Mouse (Mus musculus) midbrain, embryonic 16.5 days (tissue): Measurements from ENCODE around the gene Lamb3. TPM values are rescaled to one million over a fixed set of nuclear protein-coding genes. Genes with fewer than 3 reads are reported as not detected.
A peak's percentile ranks its signal among the peaks of the same experiment; 100 is the strongest.

Experiments
- ATAC-seq: fragments of 200-750 bp; cut with Nextera tagmentation; 2 replicates; pipeline ENCODE4 v1.8.0; 2017; ENCODE audit warnings: moderate TSS enrichment
- H3K27ac ChIP-seq: fragments of 300-500 bp; sonication (generic); 2 replicates; pipeline ENCODE4 v1.5.1; 2014; ENCODE audit warnings: mild to moderate bottlenecking, low read length, mixed read lengths
- H3K27me3 ChIP-seq: fragments of 300-500 bp; sonication (generic); 2 replicates; pipeline ENCODE4 v1.6.1; 2014; ENCODE audit warnings: low read depth, low read length, mixed read lengths; ENCODE audit not compliant: control insufficient read depth, insufficient read depth
- H3K36me3 ChIP-seq: fragments of 300-500 bp; sonication (generic); 2 replicates; pipeline ENCODE4 v1.6.1; 2014; ENCODE audit warnings: mild to moderate bottlenecking, low read length, moderate library complexity, mixed read lengths; ENCODE audit not compliant: control insufficient read depth, insufficient read depth
- H3K4me1 ChIP-seq: fragments of 300-500 bp; sonication (generic); 2 replicates; pipeline ENCODE4 v1.6.1; 2014; ENCODE audit warnings: mild to moderate bottlenecking, low read length, mixed read lengths; ENCODE audit not compliant: control insufficient read depth, insufficient read depth
- H3K4me2 ChIP-seq: fragments of 300-500 bp; sonication (generic); 2 replicates; pipeline ENCODE4 v1.6.1; 2014; ENCODE audit warnings: mild to moderate bottlenecking, low read length, mixed read lengths
- H3K4me3 ChIP-seq: fragments of 300-500 bp; sonication (generic); 2 replicates; pipeline ENCODE4 v1.5.1; 2014; ENCODE audit warnings: low read depth, mild to moderate bottlenecking, low read length, moderate library complexity, mixed read lengths
- H3K9ac ChIP-seq: fragments of 300-500 bp; sonication (generic); 2 replicates; pipeline ENCODE4 v1.6.1; 2014; ENCODE audit warnings: low read depth, low read length, mixed read lengths
- H3K9me3 ChIP-seq: fragments of 300-500 bp; sonication (generic); replicated peaks from 2 replicates; pipeline ENCODE4 v1.6.1; 2014; ENCODE audit warnings: mild to moderate bottlenecking, low read length, mixed read lengths; ENCODE audit not compliant: control insufficient read depth, poor library complexity, severe bottlenecking
- WGBS: fragments of 180-500 bp; shearing (Covaris S2); extraction: QIAGEN DNeasy Blood & Tissue Kit; methylation state at CpG from one replicate; pipeline ENCODE4 v1.1.7; 2014; 5-methylcytosine and 5-hydroxymethylcytosine counted together
- polyA plus RNA-seq: library from polyadenylated mRNA; unstranded; fragments of >200 nt; fragmentation: Nextera tagmentation; extraction: Ambion mirVana; gene quantifications from 2 replicates; pipeline ENCODE4 v1.2.1, GENCODE M21; 2015

The Lamb3 gene
- polyA plus RNA-seq, 1 experiment from 2014 or later, result 0.75 TPM

DNA sequence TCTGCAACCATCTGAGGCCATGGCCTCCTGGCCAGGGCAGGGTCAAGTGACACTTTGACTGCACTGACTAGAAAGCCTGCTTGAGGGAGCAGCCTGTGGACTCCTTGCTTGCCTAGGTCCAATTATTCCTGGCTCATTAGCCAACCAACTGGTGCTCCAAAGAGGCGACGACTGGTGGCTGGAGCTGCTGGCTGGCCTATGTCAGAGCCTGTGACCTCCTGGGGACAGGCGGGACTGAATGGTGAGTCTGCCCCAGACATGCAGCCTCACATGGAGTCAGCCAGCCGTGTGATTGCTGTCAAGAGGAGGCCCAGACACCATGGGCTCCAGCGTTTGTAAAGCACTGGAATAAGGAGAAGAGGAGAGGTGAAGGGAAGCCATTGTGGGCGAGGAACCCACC is 153.7 kb downstream of the Lamb3 start:
- no peaks in the 10 kb centered on the region for H3K27me3 ChIP-seq
- H3K4me2 ChIP-seq, result no peak overlapping the region
- H3K27ac ChIP-seq, result no peak overlapping the region
- no peaks in the 10 kb centered on the region for H3K9me3 ChIP-seq
- H3K9ac ChIP-seq, result no peak overlapping the region
- no peak for ATAC-seq
- peaks cover 10% of the 10 kb centered on the region; the same call in 1 of the 2 replicates for H3K36me3 ChIP-seq
- no peak overlapping the region for H3K4me3 ChIP-seq
- H3K4me1 ChIP-seq, result no peaks in the 10 kb centered on the region
- 28% methylated on average over 6 of the region's 6 CpGs for WGBS

DNA sequence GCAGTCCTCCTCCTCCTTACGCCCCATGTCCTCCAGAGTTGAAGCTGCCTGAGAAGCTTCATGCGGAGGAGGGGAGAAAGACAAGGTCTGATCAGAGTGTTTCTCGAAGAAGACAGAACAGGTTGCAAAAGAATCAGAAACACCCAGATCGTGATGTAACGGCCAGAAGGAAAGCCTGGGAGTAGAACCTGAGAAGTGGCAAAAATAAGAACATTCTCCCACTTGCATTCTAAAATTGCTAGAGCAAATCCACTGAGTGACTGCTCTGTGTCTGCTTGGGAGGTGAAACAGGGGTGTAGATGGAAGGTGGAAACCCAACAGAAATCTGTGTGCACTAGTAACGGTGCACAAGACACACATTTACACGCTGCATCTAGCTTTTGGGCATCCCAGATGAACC is 154.6 kb downstream of the Lamb3 start:
- WGBS, result 92% methylated on average over 7 of the region's 7 CpGs
- H3K9ac ChIP-seq, result no peak overlapping the region
- H3K36me3 ChIP-seq, result peaks cover 6% of the 10 kb centered on the region; the same call in 1 of the 2 replicates

DNA sequence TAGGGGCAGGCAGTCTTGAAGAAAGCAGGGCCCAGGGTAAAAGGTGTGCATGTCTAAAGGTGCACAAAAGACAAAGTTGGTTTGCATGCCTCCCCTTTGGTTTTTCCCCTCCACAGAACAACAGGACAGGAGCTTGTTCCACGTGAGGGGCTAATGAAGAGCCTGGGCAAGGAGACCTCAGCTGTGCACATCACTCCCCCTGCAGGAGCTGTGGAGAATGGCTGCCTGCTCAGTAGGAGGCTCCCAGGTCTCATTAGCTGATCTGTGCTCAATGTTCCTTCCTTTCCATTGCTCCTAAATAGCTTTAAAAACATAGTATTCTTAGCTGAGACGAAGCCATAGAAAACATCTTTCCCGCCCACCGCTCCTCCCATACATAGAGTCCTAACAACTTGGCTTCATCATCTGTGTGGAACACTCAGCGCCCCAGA is 156.3 kb downstream of the Lamb3 start:
- WGBS, result 67% methylated on average over 5 of the region's 5 CpGs
- no peak overlapping the region for H3K4me3 ChIP-seq
- H3K27ac ChIP-seq, result no peak overlapping the region
- no peak overlapping the region for H3K4me2 ChIP-seq
- peaks cover 20% of the 10 kb centered on the region for H3K4me1 ChIP-seq
- no peaks in the 10 kb centered on the region for H3K9me3 ChIP-seq
- ATAC-seq, result no peak
- no peak overlapping the region for H3K9ac ChIP-seq
- no peaks in the 10 kb centered on the region for H3K27me3 ChIP-seq
- H3K36me3 ChIP-seq, result peaks cover 6% of the 10 kb centered on the region; the same call in 1 of the 2 replicates

More for the DNA sequence above, 154.6 kb downstream of the Lamb3 start:
- no peak for ATAC-seq
- H3K9me3 ChIP-seq, result no peaks in the 10 kb centered on the region
- peaks cover 3% of the 10 kb centered on the region for H3K4me1 ChIP-seq
- no peak overlapping the region for H3K27ac ChIP-seq
- no peak overlapping the region for H3K4me3 ChIP-seq
- no peaks in the 10 kb centered on the region for H3K27me3 ChIP-seq
- no peak overlapping the region for H3K4me2 ChIP-seq

DNA sequence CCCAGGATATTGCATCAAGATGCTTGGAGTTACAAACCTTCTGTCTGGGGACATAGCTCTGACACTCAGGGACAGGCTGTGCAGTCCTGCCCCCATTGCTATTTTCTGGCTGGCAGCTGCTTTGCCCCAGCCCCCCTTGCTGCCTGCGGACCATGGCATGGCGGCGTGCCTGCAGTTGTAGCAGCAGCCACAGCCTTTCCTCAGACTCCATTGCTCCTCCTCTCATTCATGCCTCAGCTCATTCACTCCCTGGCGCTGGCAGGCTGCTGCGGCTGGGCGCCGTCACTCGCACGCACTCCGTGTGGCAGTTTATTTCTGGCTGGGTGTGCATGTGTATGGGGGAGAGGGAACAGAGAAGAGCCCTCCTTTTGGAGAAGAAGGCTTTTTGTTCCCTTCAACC is 160.6 kb downstream of the Lamb3 start:
- 11% methylated on average over 10 of the region's 10 CpGs for WGBS
- ATAC-seq, result peak; percentile 49
- peak overlapping the region; percentile 51 for H3K4me3 ChIP-seq

DNA sequence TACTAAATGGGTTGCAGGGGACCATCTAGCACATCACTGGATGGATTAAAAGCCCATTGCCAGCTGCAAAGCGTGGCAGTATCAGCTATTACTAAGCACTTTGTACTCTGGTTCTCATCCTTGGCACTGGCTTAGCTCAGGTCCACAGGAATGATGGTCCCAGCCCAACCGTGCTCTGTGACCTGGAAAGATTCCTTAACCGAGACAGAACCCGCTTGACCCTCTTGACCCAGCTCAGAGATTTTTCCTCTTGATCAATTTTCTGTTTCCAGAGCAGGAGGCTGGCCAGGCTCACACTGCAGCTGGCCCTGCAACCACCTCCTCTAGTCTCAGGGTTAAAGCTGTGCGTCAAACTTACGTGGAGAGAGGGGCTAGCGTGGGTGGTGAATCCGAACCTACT is 161.6 kb downstream of the Lamb3 start:
- peak; percentile 30 for ATAC-seq
- Histone ChIP-seq H3K27me3 (no peaks in the 10 kb centered on the region), H3K9me3 (no peaks in the 10 kb centered on the region), H3K4me1 (peaks cover 30% of the 10 kb centered on the region), H3K9ac (peak overlapping the region; percentile 75), H3K4me2 (peak overlapping the region; percentile 67), H3K4me3 (peak overlapping the region; percentile 51), H3K27ac (peak overlapping the region; percentile 71; the same call in 1 of the 2 replicates), H3K36me3 (no peaks in the 10 kb centered on the region)
- 16% methylated on average over 8 of the region's 8 CpGs for WGBS

More for the DNA sequence above, 160.6 kb downstream of the Lamb3 start:
- Histone ChIP-seq H3K9me3 (no peaks in the 10 kb centered on the region), H3K4me1 (peaks cover 30% of the 10 kb centered on the region), H3K27me3 (no peaks in the 10 kb centered on the region), H3K9ac (peak overlapping the region; percentile 75), H3K4me2 (peak overlapping the region; percentile 67), H3K36me3 (no peaks in the 10 kb centered on the region), H3K27ac (peak overlapping the region; percentile 67)

DNA sequence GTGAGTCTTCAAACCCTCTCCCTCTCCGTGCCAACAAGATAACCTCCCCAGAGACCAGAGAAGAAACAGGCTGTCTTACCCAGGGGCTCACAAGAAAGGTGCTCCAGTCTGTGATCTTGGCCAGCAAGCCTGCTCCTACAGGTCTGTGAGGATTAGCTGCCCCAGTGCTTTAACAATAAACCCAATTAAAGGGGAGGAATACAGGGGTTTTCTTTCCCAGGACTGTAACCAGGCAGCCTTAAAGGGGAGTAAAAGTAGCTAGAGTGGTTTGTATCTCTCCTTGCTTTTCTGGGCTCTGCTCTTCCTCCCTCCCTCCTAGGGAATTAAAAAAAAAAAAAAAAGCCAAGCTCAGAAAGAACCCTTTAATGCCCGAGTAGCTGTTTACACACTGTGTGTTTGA is 162.6 kb downstream of the Lamb3 start, which contains the start of gene Camk1g:
Gene Camk1g (minus strand): TSS at position 203 of the 400 bp plus-strand sequence.
- Histone ChIP-seq H3K4me2 (peak within 1 kb of the TSS; percentile 67), H3K27me3 (no peaks in the 10 kb centered on the region), H3K27ac (peak within 1 kb of the TSS; percentile 71), H3K4me1 (peaks cover 30% of the 10 kb centered on the region), H3K9me3 (no peaks in the 10 kb centered on the region), H3K4me3 (peak within 1 kb of the TSS; percentile 51), H3K36me3 (no peaks in the 10 kb centered on the region), H3K9ac (peak within 1 kb of the TSS; percentile 75)
- peak; percentile 92 for ATAC-seq
- WGBS, result 6% methylated on average over 2 of the region's 2 CpGs

DNA sequence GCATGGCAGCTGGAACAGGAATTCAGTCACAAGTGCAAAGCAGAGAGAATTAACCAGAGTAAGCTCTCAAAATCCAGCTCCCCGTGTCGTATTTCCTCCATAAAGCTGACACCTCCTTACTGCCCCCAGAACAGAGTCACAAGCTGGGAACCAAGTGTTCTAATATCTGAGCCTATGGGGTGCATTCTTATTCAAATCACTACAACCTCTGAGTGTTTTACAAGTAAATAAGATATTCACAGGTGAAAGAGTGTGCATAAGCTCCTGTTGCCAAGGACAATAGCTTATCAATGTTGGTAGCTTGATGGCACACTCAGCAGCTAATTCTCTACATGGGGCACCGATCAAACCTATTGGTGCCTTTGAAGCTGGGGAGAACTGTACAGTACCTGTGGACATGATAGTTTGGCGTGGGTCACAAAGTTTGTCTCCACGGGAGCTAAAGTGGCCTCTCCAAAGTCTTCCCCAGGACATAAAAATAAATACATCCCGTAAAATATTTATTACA is 166.5 kb downstream of the Lamb3 start:
- no peaks in the 10 kb centered on the region for H3K36me3 ChIP-seq
- no peak for ATAC-seq
- peaks cover 8% of the 10 kb centered on the region; the same call in 1 of the 2 replicates for H3K4me1 ChIP-seq
- H3K4me3 ChIP-seq, result no peak overlapping the region
- no peak overlapping the region for H3K27ac ChIP-seq
- WGBS, result 78% methylated on average over 6 of the region's 6 CpGs
- no peaks in the 10 kb centered on the region for H3K9me3 ChIP-seq
- H3K9ac ChIP-seq, result no peak overlapping the region
- H3K4me2 ChIP-seq, result no peak overlapping the region
- no peaks in the 10 kb centered on the region for H3K27me3 ChIP-seq

DNA sequence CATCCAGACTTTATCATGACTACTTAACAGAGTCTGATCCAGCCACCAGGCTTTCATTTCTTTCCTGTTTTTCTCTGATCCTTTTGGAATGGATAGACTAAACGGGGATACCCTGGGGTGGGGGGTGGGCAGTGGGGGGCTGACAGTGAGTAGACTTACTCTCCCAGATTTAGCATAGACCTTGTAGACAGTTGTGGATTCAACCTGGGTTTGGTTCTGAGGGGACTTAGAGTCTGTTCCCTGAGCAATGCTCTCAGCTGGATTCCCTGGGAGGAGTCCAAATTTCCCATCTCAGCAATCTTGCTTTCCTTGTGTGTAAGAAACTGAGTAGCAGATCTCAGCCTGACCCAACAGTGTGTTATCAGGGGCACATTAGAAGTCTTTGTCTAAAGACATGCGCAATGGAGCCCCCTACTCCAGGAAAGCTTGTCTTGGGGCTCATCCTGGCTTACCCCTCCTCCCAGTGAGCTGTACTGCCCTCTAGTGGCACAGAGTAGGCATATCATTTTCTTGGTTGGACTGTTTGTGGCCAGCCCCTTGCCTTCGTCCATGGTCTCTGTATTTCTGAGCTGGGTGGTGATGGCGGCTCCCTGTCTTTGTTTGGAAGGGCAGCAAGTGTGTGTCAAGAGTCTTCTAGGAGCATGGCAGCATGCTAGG is 169.1 kb downstream of the Lamb3 start:
- Histone ChIP-seq H3K4me1 (no peaks in the 10 kb centered on the region), H3K27me3 (no peaks in the 10 kb centered on the region)
- WGBS, result 27% methylated on average over 4 of the region's 4 CpGs

DNA sequence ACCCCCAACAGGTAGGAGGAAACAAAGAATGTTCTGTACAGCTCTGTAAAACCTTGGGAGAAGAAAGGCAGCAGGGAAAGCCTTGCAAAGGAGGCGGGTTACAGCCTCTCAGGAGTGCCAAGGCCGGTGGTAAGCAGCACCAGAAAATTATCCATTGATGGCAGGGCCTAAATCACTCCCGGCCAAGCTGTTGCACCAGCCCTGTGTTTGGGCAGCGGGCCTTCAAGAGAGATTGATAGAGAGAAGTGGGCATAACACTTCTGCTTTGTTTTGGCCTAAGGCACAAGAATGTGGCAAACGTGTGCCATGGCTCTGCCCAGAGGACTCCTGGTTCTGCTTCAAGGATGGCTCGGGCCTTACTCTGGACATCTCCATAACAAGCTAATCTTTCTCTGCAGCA is 172.1 kb downstream of the Lamb3 start:
- Histone ChIP-seq H3K4me1 (0 out of 2 replicates have a peak, but pooled peaks cover 4% of the 10 kb centered on the region), H3K27me3 (no peaks in the 10 kb centered on the region), H3K4me3 (no peak overlapping the region), H3K27ac (no peak overlapping the region), H3K4me2 (no peak overlapping the region), H3K9ac (no peak overlapping the region), H3K36me3 (no peaks in the 10 kb centered on the region), H3K9me3 (no peaks in the 10 kb centered on the region)
- ATAC-seq, result no peak
- 77% methylated on average over 6 of the region's 6 CpGs for WGBS

More for the DNA sequence above, 169.1 kb downstream of the Lamb3 start:
- no peak overlapping the region for H3K9ac ChIP-seq
- no peaks in the 10 kb centered on the region for H3K9me3 ChIP-seq
- H3K36me3 ChIP-seq, result no peaks in the 10 kb centered on the region
- peak; percentile 75 for ATAC-seq
- no peak overlapping the region for H3K4me3 ChIP-seq
- H3K4me2 ChIP-seq, result no peak overlapping the region
- no peak overlapping the region for H3K27ac ChIP-seq
